Mouse (Mus musculus): Measurements from ENCODE around the gene Lin7a. TPM values are rescaled to one million over a fixed set of nuclear protein-coding genes. Genes with fewer than 3 reads are reported as not detected.

The Lin7a gene
- total RNA-seq, 2 experiments from 2014 or later = 57.8 to 59.6 TPM

DNA sequence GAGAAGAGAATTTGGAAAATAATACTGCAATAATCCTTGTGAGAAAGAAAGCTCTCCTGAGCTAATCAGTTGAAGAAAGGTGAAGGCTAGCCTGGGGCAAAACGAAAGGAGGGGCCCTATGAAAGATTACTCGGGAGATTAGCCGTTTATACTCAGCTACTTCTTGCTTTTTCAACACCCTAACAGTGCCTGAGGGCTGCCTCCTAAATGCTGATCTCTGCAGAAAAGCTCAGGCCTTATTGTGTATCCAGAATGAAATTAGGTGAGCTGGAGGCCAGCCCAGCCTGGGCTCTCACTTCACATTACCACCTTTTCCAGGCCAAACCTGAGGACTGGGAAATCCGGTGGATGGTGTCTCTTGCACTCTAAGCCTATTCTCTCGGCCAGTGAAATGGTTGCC, 165.5 kb downstream of the Lin7a start:
- no peak overlapping the region for H3K4me3 ChIP-seq
- intact Hi-C loops (cut with DNase I) = no loop called here
- no peak overlapping the region for H3K27ac ChIP-seq
- no peak for DNase-seq (ENCODE audit: extremely low spot score in 1 of 2, low spot score in 2 of 2)
- no peak for TF ChIP-seq CTCF (IDR thresholded peaks at IDR 0.05)

DNA sequence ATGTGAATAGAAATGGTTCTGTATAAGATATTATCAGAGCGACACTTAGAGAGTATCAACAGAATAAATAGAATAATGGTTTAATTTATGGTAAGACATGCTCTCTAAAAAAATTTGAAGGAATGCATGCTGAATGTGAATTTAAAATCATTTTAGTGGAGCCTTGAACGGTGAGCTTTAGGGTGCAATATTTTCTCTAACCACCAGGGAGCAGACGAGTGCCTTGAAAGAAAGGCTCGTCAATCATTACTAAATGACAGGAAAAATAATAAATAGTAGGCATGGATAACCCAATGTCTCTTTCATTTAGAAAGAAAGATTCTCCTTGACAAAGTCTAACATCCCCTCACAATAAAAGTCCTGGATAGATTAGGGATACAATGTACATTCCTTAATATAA, 171.3 kb downstream of the Lin7a start:
- intact Hi-C loops (cut with DNase I) = loop anchor here (1.0 to 5.0 kb wide), 2 partner anchors 262 to 305 kb away; no protein-coding TSS in a partner anchor
- peak; percentile 17 to 21 for DNase-seq (ENCODE audit: extremely low spot score in 1 of 2, low spot score in 2 of 2)
- no peak overlapping the region for H3K27ac ChIP-seq
- TF ChIP-seq CTCF (IDR thresholded peaks at IDR 0.05) = peak; percentile 81
- H3K4me3 ChIP-seq = no peak overlapping the region

DNA sequence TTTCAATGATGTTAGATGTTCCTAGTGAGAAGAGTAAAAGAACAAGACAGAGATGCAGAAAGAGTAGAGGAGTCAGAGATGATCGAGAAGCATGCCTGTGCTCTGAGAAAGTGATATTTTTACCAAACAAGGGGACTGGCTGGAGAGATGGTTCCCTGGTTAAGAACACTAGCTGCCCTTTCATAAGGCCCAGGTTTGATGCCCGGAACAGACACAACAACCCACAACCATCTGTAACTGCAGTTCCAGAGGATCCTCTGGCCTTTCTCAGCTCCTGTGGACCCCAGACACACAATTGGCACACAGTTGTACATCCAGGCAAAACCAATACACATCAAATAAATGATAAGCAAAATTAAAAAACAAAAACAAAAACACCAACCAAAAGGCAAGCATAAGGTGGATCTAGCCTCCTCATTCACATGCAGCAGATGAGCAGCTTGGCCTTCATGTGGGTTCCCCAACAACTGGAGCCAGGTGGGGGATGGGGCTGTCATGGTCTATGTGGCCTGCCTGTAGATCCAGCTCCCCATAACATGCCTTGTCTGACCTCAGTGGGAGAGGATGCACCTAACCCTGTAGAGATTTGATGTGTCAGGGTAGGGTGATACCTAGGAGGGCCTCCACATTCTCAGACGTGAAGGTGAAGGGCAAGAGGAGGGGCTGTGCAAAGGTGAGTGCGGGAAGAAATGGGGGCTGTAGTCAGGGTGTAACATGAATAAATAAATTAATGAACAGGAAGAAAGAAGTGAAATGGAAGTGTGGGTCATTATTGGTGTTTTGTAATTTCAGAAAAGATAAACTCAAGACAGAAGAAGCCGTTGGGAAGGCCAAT, 178.2 kb downstream of the Lin7a start:
- no peak for DNase-seq (ENCODE audit: extremely low spot score in 1 of 2, low spot score in 2 of 2)
- Histone ChIP-seq H3K4me3 (no peak overlapping the region), H3K27ac (no peak overlapping the region)
- no peak for TF ChIP-seq CTCF (IDR thresholded peaks at IDR 0.05)
- intact Hi-C loops (cut with DNase I) = no loop called here

DNA sequence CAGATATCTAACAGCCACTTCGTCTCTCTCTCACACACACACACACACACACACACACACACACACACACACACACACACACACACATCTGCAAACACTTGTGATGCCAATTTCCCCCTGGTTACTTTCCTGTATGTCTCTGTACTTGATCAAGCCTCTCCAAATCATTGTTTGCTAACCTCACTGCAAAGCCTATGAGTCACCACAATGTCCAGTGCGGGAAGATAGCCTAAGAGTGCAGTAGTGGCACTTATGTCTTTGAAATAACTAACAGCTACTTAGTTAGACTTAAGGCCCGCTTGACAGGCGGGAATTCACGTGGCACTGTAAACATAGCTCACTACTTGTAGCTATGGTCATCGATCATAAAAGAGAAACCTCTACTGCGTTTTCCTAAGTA, 196.3 kb downstream of the Lin7a start:
- TF ChIP-seq CTCF (IDR thresholded peaks at IDR 0.05) = no peak
- Histone ChIP-seq H3K4me3 (no peak overlapping the region), H3K27ac (no peak overlapping the region)
- intact Hi-C loops (cut with DNase I) = no loop called here
- DNase-seq (ENCODE audit: extremely low spot score in 1 of 2, low spot score in 2 of 2) = no peak

Other genes with a start within 250 kb of the Lin7a start
- gene Acss3, start 148.0 kb upstream of the Lin7a start, total RNA-seq (2021) = 1 to 10 TPM in 1 of 2 experiments, under 1 TPM in 1; 0.82 to 1.2 TPM
- not detected for gene Myf5, start 214.4 kb downstream of the Lin7a start, total RNA-seq (2021)
- gene Myf6, start 223.1 kb downstream of the Lin7a start, total RNA-seq (2021) = not detected

Measured in left cerebral cortex, adult 2 months (tissue).